Mouse (Mus musculus) CH12.LX (cell line): ENCODE data around the gene Btbd9. TPM values are rescaled to one million over a fixed set of nuclear protein-coding genes. Genes with fewer than 3 reads are reported as not detected.

Experiments
- DNase-seq: peaks from one replicate; pipeline ENCODE4 v3.0.0-alpha.2; 2013; ENCODE audit errors: extremely low read depth
- H3K27ac ChIP-seq: 2 replicates; pipeline ENCODE4 v1.5.1; 2012; ENCODE audit warnings: low read depth, mild to moderate bottlenecking, control low read depth, moderate library complexity; ENCODE audit not compliant: insufficient read depth
- H3K27me3 ChIP-seq: replicated peaks from 2 replicates; pipeline ENCODE3; 2012; ENCODE audit warnings: inconsistent platforms
- H3K36me3 ChIP-seq, 2 experiments: replicated peaks in 1 of 2; 2 replicates each; pipeline versions ENCODE3 to v1.6.1; 2012; ENCODE audit warnings: inconsistent platforms in 1 of 2, low read length in 1 of 2, mild to moderate bottlenecking in 1 of 2, mixed read lengths in 1 of 2, moderate library complexity in 1 of 2; ENCODE audit not compliant: control insufficient read depth in 1 of 2, insufficient read depth in 1 of 2
- H3K4me1 ChIP-seq, 2 experiments: 2 replicates each; pipeline ENCODE4 v1.6.1; 2012; ENCODE audit warnings: inconsistent platforms in 1 of 2, moderate library complexity in 1 of 2; ENCODE audit not compliant: insufficient read depth in 2 of 2, control insufficient read depth in 1 of 2
- H3K4me2 ChIP-seq: 2 replicates; pipeline ENCODE4 v1.6.1; 2012; ENCODE audit warnings: low read depth, mild to moderate bottlenecking, control low read depth; ENCODE audit not compliant: poor library complexity, insufficient read depth, severe bottlenecking
- H3K4me3 ChIP-seq, 3 experiments: fragments of 150-350 bp in 1 of 3; sonication (generic) in 1 of 3; replicated peaks in 1 of 3; 2 replicates each; pipeline versions ENCODE3 to v1.5.1; 2011 to 2012; ENCODE audit warnings: low read depth in 2 of 3, low read length in 2 of 3, mild to moderate bottlenecking in 2 of 3, moderate library complexity in 2 of 3, control low read depth in 1 of 3, improper control_type of control experiment in 1 of 3, inconsistent platforms in 1 of 3, mixed read lengths in 1 of 3; ENCODE audit not compliant: poor library complexity in 1 of 3
- H3K79me2 ChIP-seq: replicated peaks from 2 replicates; pipeline ENCODE4 v1.6.1; 2012; ENCODE audit warnings: mild to moderate bottlenecking, moderate library complexity; ENCODE audit not compliant: control insufficient read depth, poor library complexity, insufficient read depth, severe bottlenecking; ENCODE audit errors: extremely low read depth
- H3K9ac ChIP-seq: 2 replicates; pipeline ENCODE4 v1.6.1; 2012; ENCODE audit warnings: low read depth, mild to moderate bottlenecking, control low read depth, moderate library complexity; ENCODE audit not compliant: insufficient read depth
- H3K9me3 ChIP-seq: replicated peaks from 2 replicates; pipeline ENCODE3; 2012; ENCODE audit warnings: low read length, inconsistent platforms, mixed read lengths
- CHD2 ChIP-seq: IDR thresholded peaks from 2 replicates; pipeline ENCODE4 v1.6.1; 2011; ENCODE audit warnings: low read length, improper control_type of control experiment
- CTCF ChIP-seq, 2 experiments: IDR thresholded peaks in 1 of 2; conservative IDR thresholded peaks in 1 of 2; 2 replicates each; pipeline ENCODE4 v1.5.1; 2011 to 2012; ENCODE audit warnings: low read depth in 2 of 2, low read length in 2 of 2, improper control_type of control experiment in 1 of 2, inconsistent platforms in 1 of 2, mild to moderate bottlenecking in 1 of 2, moderate library complexity in 1 of 2
- E2F4 ChIP-seq: IDR thresholded peaks from 2 replicates; pipeline ENCODE4 v1.6.1; 2011; ENCODE audit warnings: low read depth, low read length, improper control_type of control experiment; ENCODE audit not compliant: insufficient replicate concordance
- EP300 ChIP-seq: IDR thresholded peaks from 2 replicates; pipeline ENCODE4 v1.6.1; 2011; ENCODE audit warnings: low read length, improper control_type of control experiment
- IRF4 ChIP-seq: IDR thresholded peaks from 2 replicates; pipeline ENCODE4 v1.6.1; 2014; ENCODE audit warnings: low read depth, mild to moderate bottlenecking, inconsistent platforms, low read length, improper control_type of control experiment
- JUN ChIP-seq: IDR thresholded peaks from 2 replicates; pipeline ENCODE4 v1.6.1; 2011; ENCODE audit warnings: low read depth, mild to moderate bottlenecking, low read length, improper control_type of control experiment, moderate library complexity; ENCODE audit not compliant: insufficient read depth
- KAT2A ChIP-seq: IDR thresholded peaks from 2 replicates; pipeline ENCODE4 v1.6.1; 2012; ENCODE audit warnings: low read length, improper control_type of control experiment, inconsistent platforms; ENCODE audit not compliant: insufficient replicate concordance
- MEF2A ChIP-seq: IDR thresholded peaks from 2 replicates; pipeline ENCODE4 v1.6.1; 2014; ENCODE audit warnings: low read depth, mild to moderate bottlenecking, inconsistent platforms, low read length, improper control_type of control experiment, borderline replicate concordance
- MXI1 ChIP-seq: IDR thresholded peaks from 2 replicates; pipeline ENCODE4 v1.6.1; 2011; ENCODE audit warnings: mild to moderate bottlenecking, low read depth, low read length, improper control_type of control experiment
- MYC ChIP-seq: IDR thresholded peaks from 2 replicates; pipeline ENCODE4 v1.6.1; 2011; ENCODE audit warnings: low read depth, mild to moderate bottlenecking, improper control_type of control experiment, low read length
- PAX5 ChIP-seq: IDR thresholded peaks from 2 replicates; pipeline ENCODE4 v1.6.1; 2012; ENCODE audit warnings: low read length, inconsistent platforms, mixed read lengths
- POLR2A ChIP-seq: IDR thresholded peaks from 2 replicates; pipeline ENCODE4 v1.6.1; 2011; ENCODE audit warnings: low read depth, mild to moderate bottlenecking, improper control_type of control experiment, low read length
- POLR2AphosphoS2 ChIP-seq: IDR thresholded peaks from 2 replicates; pipeline ENCODE4 v1.6.1; 2011; ENCODE audit warnings: low read depth, low read length, improper control_type of control experiment
- RAD21 ChIP-seq: IDR thresholded peaks from 2 replicates; pipeline ENCODE4 v1.6.1; 2011; ENCODE audit warnings: low read depth, mild to moderate bottlenecking, low read length, improper control_type of control experiment, moderate library complexity
- SIN3A ChIP-seq: IDR thresholded peaks from 2 replicates; pipeline ENCODE4 v1.6.1; 2012; ENCODE audit warnings: low read length, improper control_type of control experiment, inconsistent platforms
- SMC3 ChIP-seq: IDR thresholded peaks from 2 replicates; pipeline ENCODE4 v1.6.1; 2011; ENCODE audit warnings: low read depth, low read length, improper control_type of control experiment
- TBP ChIP-seq: conservative IDR thresholded peaks from 2 replicates; pipeline ENCODE4 v1.6.1; 2011; ENCODE audit warnings: low read depth, low read length, improper control_type of control experiment
- TCF12 ChIP-seq: IDR thresholded peaks from 2 replicates; pipeline ENCODE4 v1.6.1; 2014; ENCODE audit warnings: low read depth, mild to moderate bottlenecking, inconsistent platforms, low read length, improper control_type of control experiment
- UBTF ChIP-seq: IDR thresholded peaks from 2 replicates; pipeline ENCODE4 v1.6.1; 2012; ENCODE audit warnings: low read depth, mild to moderate bottlenecking, inconsistent platforms, low read length, improper control_type of control experiment, moderate library complexity
- ZC3H11A ChIP-seq: IDR thresholded peaks from 2 replicates; pipeline ENCODE4 v1.6.1; 2012; ENCODE audit warnings: low read depth, mild to moderate bottlenecking, inconsistent platforms, low read length, improper control_type of control experiment
- ZKSCAN1 ChIP-seq: IDR thresholded peaks from 2 replicates; pipeline ENCODE4 v1.6.1; 2012; ENCODE audit warnings: low read depth, inconsistent platforms, low read length, improper control_type of control experiment, borderline replicate concordance
- ZNF384 ChIP-seq: IDR thresholded peaks from 2 replicates; pipeline ENCODE4 v1.6.1; 2012; ENCODE audit warnings: low read depth, low read length, improper control_type of control experiment, inconsistent platforms
- dilution Hi-C: fragments of 300-500 bp; cut with MboI; formaldehyde crosslinking; loops from 2 replicates; pipeline ENCODE4 v1.14.3; 2020; ENCODE audit warnings: low sequenced_read_pairs; ENCODE audit not compliant: extremely low pct_unique_long_range_greater_than_20kb, extremely low pct_ligation_motif_present
- in situ Hi-C: fragments of 300-500 bp; cut with MboI; formaldehyde crosslinking; loops from 3 replicates; pipeline ENCODE4 v1.14.3; 2019; ENCODE audit warnings: low sequenced_read_pairs, low pct_ligation_motif_present, low pct_unique_long_range_greater_than_20kb, mixed read lengths
- polyA plus RNA-seq: library from polyadenylated mRNA; unstranded; fragments of >175 nt; gene quantifications from 2 replicates; pipeline ENCODE4 v1.2.1, GENCODE M21; 2012; ENCODE audit warnings: low read depth; ENCODE audit not compliant: insufficient read length
- total RNA-seq, 2 experiments: library from RNA; depleted of rRNA; stranded (reverse); fragments of 300-350 nt in 1 of 2; fragments of >200 nt in 1 of 2; gene quantifications; 2 replicates each; pipeline ENCODE4 v1.2.3; 2012 to 2014

Btbd9 gene
- total and polyA plus RNA-seq, 3 experiments: 19.3 to 25.4 (median 20.0) TPM

- H3K4me3 ChIP-seq: no peak overlapping the region
- H3K79me2 ChIP-seq: no peaks in the 10 kb centered on the region
- no peaks in the 10 kb centered on the region for H3K9me3 ChIP-seq
- no peak overlapping the region for H3K4me2 ChIP-seq
- no peak for DNase-seq
- H3K27ac ChIP-seq: no peak overlapping the region
- peaks cover 0 to 22% of the 10 kb centered on the region in 2 experiments for H3K36me3 ChIP-seq
- no peak overlapping the region for H3K9ac ChIP-seq
- in situ Hi-C loops: no loop called here
- TF ChIP-seq TCF12: no peak
- TF ChIP-seq ZC3H11A: no peak
- no peak for TF ChIP-seq POLR2A
- no peak for TF ChIP-seq MEF2A
- no peak for TF ChIP-seq ZKSCAN1
- no peaks in the 10 kb centered on the region for H3K27me3 ChIP-seq
- peaks cover 13 to 17% of the 10 kb centered on the region in 2 experiments for H3K4me1 ChIP-seq
- dilution Hi-C loops: no loop called here
Observed at GRCm38 (mm10) chr17:30292666-30293065, 283.6 kb downstream of the Btbd9 start.

- no peak overlapping the region for H3K9ac ChIP-seq
- H3K27ac ChIP-seq: no peak overlapping the region
- H3K9me3 ChIP-seq: no peaks in the 10 kb centered on the region
- no peak overlapping the region for H3K4me2 ChIP-seq
- TF ChIP-seq ZC3H11A (no peak), KAT2A (no peak), RAD21 (no peak), SMC3 (no peak), SIN3A (no peak), CHD2 (no peak)
- no peaks in the 10 kb centered on the region for H3K79me2 ChIP-seq
- H3K4me3 ChIP-seq: no peak overlapping the region
- no peak for DNase-seq
- no peaks in the 10 kb centered on the region for H3K27me3 ChIP-seq
- in situ Hi-C loops: no loop called here
- peaks cover 0 to 8% of the 10 kb centered on the region in 2 experiments; a peak in 2 of 4 replicates for H3K4me1 ChIP-seq
- dilution Hi-C loops: no loop called here
- H3K36me3 ChIP-seq: peaks cover 0 to 3% of the 10 kb centered on the region in 2 experiments
Observed at GRCm38 (mm10) chr17:30285641-30286040, 290.6 kb downstream of the Btbd9 start.

DNA sequence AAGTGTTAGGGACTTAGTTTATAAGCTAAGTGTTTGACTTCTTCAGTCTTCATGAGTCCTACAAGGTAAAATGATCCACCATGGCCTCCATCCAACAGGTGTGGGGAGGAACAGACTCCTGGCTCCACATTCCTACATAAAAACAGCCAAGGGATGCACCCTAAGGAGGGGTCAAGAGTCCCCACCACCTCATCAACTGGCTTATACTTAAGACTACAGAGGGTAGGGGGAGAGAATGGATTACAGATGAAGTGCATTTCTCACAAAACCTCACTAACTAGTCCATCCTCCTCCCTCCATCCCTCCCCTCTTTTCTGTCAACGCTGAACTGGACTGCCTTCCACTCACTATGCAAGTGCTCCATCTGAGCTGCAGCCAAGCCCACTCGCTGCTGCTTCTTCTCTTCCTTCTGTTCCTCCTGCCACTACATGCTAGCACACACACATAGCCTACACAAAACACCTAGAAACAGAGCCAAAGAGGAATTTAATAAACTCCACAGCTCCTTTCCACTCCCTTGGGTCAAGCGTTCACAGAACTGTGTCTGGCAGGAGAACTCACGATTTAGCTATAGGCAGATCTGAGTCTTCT is 292.7 kb downstream of the Btbd9 start:
- TF ChIP-seq TCF12: no peak
- TF ChIP-seq TBP: no peak
- TF ChIP-seq MYC: no peak
- no peak for TF ChIP-seq MXI1
- TF ChIP-seq CTCF (conservative IDR thresholded peaks at IDR 0.05 in 1 of 2, IDR thresholded peaks at IDR 0.05 in 1 of 2; ENCODE audit: low read depth in 2 of 2, low read length in 2 of 2): no peak
- no peak for TF ChIP-seq IRF4
- no peak for TF ChIP-seq ZNF384
- no peak for TF ChIP-seq UBTF
- no peak for TF ChIP-seq POLR2A
- no peak for TF ChIP-seq JUN
- no peak for TF ChIP-seq RAD21
- no peak for TF ChIP-seq POLR2AphosphoS2
- TF ChIP-seq E2F4: no peak
- TF ChIP-seq PAX5: no peak
- TF ChIP-seq EP300: no peak

More for the DNA sequence above, 292.7 kb downstream of the Btbd9 start:
- Histone ChIP-seq H3K27me3 (no peaks in the 10 kb centered on the region), H3K4me3 (no peak overlapping the region), H3K79me2 (no peaks in the 10 kb centered on the region), H3K27ac (no peak overlapping the region), H3K9me3 (no peaks in the 10 kb centered on the region), H3K9ac (no peak overlapping the region), H3K4me1 (peaks cover 0 to 23% of the 10 kb centered on the region in 2 experiments; a peak in 3 of 4 replicates), H3K4me2 (no peak overlapping the region), H3K36me3 (peaks cover 0 to 3% of the 10 kb centered on the region in 2 experiments)
- in situ Hi-C loops (no loop called here), dilution Hi-C loops (no loop called here)
- no peak for DNase-seq
